Mouse (Mus musculus) C3H10T1/2 (cell line): ENCODE measurements around the gene Pwp1. TPM values are rescaled to one million over a fixed set of nuclear protein-coding genes. Genes with fewer than 3 reads are reported as not detected.

Source experiments
- polyA plus RNA-seq, 2 experiments: library from polyadenylated mRNA; unstranded; fragments of >200 nt; fragmentation: generic; extraction: Trizol; gene quantifications; one replicate each; pipeline ENCODE4 v1.2.1; 2012; ENCODE audit warnings: missing spikeins in 2 of 2

Pwp1 gene
- 10 to 100 TPM in 1 of 2 experiments, 1 to 10 TPM in 1; 9.8 to 20.6 TPM for polyA plus RNA-seq

GRCm38 (mm10) chr10:85829085-85829853 lies at the start of gene Pwp1:
Pwp1 (plus strand) TSS chr10:85829494.

GRCm38 (mm10) chr10:85916498-85917309 lies 87.4 kb downstream of the Pwp1 start, which contains the start of gene Prdm4:
Prdm4 (minus strand) TSS chr10:85917142.

GRCm38 (mm10) chr10:85927676-85928445 lies 98.6 kb downstream of the Pwp1 start, which contains the start of gene Ascl4:
Ascl4 (plus strand) TSS chr10:85927681.

Other genes starting within 250 kb of the Pwp1 start
- gene Prdm4, start 87.6 kb downstream of the Pwp1 start, polyA plus RNA-seq = 10 to 100 TPM in 1 of 2 experiments, 1 to 10 TPM in 1; 3.5 to 11.0 TPM
- not detected for gene Ascl4, start 98.2 kb downstream of the Pwp1 start, polyA plus RNA-seq
- gene Rtcb, start 128.3 kb downstream of the Pwp1 start, polyA plus RNA-seq = 100 to 1,000 TPM; 120 to 176 TPM
- gene Bpifc, start 182.4 kb downstream of the Pwp1 start, polyA plus RNA-seq = under 1 TPM in 1 of 2 experiments, not detected in 1; 0.01 TPM
- 10 to 100 TPM; 10.0 to 21.2 TPM for gene Fbxo7, start 192.5 kb downstream of the Pwp1 start, polyA plus RNA-seq